Mouse (Mus musculus): ENCODE results near the gene Tmcc1.
A peak's percentile ranks its signal among the peaks of the same experiment; 100 is the strongest.
"Not testable (repeated sequence)": the region's sequence is repeated elsewhere in the genome, so short reads cannot be mapped to it uniquely, and the experiment has no call there.

Tmcc1 gene

DNA sequence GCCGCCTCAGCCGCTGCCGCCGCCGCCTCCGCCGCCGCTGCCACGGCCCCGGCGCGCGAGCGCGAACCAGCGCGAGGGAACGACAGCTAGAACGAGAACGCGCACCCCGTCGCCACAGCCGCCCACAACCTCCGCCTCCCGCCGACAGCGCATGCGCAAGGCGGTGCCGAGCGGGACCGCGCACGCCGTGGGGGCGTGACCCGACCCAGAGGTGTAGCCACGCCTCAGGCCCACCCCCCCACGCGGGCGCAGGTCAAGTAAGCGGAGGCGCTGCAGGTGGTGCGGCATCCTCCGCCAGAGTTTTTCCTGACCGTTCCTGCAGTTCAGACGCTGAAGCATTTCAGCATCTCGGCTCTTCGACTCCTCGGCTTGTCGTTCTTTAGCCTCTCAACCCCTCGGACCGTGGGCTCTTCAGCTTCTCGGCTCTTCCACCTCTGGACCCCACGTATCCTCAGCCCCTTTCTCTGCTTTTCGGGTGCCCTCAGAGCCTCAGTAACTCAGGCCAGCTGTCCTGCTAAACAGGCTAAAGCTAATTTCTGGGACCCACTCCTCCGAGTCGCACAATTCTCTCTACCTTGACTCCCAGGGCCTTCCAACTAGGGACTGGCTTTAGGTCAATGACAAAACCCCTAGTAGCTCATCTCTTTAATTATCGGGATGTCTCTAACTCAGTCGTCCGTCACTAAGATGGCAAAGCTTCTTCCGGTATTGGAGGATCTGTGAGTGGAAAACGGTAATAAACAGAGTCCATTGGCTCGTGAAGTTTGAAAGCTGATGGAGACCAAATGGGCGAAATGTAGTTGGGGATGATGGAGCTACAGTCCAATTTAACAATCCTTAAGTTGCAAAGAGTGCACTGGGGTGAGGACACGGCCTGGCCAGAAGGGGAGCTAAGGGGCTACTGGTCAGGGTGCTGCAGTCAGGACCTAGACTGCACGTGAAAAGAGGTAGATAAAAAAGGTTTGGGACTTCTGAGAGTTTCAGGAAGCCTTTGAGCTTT is at the start of gene Tmcc1:
Gene Tmcc1, minus strand, starts transcription at position 93 of the 1,000 bp plus-strand sequence.
- peak; percentile 97 for DNase-seq (ENCODE audit: low read depth, low spot score)

DNA sequence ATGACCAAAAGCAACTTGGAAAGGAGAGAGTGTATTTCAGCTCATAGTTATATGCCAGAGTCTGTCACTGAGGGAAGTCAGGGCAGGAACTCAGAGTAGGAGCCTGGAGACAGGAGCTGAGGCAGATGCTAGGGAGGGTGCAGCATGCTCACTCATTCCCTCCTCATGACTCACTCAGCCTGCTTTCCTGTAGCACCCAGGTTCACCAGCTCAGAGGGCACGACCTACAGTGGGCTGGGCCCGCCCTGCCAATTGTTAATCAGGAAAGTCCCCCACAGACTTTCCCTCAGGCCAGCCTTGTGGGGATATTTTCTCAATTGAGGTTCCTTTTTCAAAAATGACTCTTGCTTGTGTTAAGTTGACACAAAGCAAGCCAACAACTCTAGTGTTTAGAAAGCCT is 47.1 kb upstream of the Tmcc1 start:
- DNase-seq (ENCODE audit: low read depth, low spot score): no peak

DNA sequence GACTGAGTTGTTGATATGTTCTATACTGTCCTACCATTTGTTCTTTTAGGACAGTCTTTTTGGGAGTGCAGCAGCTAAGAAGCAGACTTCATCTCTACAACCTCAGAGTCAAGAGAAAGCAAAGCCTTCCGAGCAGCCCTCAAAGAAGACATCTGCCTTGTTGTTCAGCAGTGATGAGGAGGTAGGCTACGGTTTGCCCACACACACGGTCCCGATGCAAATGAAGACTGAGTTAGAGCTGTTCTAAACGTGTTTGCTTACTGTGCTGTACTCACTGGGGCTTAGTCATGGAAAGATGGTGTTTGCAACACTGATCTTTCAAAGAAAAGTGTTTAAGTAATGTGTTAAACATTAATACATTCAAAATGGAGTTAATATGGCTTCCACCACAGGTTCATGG is 44.8 kb upstream of the Tmcc1 start:
- DNase-seq (ENCODE audit: low read depth, low spot score): no peak

DNA sequence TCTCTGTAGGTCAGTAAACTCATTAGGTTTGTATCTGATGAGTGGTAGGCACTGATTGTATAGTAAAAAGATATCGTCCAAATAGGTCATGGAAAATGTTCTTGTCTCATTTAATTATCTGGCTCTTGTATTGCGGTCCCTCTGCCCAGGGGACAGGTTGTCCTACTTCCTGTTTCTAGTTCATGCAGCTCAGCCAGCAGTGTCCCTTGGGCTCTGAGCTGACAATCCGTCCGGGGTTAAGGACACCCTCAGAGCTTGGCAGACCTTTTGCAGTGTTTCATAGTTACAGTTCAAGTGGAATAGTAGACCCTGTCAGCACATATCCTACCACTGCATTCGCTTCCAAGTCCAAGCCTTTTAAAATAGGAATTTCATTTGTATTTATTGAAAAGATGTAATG is 42.0 kb upstream of the Tmcc1 start:
- DNase-seq (ENCODE audit: low read depth, low spot score): no peak

DNA sequence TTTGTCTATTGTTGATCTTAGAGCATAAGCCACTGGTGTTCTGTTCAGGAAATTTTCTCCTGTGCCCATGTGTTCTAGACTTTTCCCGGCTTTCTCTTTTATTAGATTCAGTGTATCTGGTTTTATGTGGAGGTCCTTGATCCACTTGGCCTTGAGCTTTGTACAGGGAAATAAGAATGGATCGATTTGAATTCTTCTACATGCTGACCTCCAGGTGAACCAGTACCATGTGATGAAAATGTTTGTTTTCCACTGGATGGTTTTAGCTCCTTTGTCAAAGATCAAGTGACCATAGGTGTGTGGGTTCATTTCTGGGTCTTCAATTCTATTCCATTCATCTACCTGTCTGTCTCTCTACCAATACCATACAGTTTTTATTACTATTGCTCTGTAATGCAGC is 41.5 kb upstream of the Tmcc1 start:
- DNase-seq (ENCODE audit: low read depth, low spot score): not testable (repeated sequence)

DNA sequence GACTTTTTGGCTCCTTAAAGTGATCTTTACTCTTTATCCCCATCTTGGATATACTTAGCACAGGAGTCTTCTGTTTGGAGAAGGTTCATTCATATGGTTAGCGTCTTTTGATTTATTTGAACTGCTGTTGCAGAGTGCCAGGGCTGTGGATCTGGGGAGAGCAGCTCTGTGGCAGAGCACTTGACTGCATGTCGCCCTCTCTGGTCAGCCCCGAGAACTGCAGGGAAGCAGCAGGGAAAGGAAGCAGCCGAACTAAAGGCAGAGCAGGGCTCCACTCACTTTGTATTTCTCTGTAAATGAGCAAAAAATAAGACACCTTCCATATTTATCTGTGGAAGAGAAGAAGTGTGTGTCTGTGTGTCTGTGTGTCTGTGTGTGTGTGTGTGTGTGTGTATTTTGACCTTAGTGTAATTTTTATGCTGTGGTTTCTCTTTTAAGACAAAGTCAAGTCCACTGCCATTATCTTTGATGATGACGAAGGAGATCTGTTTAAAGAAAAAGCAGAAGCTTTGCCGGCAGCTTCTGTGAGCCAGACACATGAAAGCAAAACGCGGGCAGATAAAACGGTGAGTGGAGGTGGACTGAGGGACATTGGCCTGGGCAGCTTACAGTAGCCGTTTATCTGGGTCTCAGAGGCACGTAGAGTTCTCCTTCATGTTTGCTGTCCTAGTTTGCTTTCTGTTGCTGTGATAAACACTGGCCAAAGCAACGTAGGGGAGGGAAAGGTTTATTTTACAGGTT is 35.7 kb upstream of the Tmcc1 start:
- DNase-seq (ENCODE audit: low read depth, low spot score): peak; percentile 46

DNA sequence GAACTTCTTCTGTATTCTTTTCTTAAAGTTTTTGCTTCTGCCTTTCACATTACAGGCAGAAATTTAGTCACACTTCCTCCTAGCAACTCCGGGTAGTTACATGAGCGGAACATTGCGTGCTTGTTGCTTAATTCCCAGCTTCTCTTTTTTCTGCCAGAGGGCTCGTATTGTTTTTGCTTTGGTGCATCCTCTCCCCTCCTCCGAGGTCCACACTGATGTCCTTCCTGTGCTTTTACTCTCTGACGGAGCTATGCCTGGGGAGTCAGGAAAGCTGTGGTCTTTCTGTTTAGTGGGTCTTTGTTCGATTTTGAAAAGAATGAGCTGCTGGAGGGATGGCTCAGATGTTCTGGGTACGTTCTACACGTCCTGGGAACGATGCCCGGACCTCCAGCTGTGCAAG is 34.5 kb upstream of the Tmcc1 start:
- DNase-seq (ENCODE audit: low read depth, low spot score): no peak

DNA sequence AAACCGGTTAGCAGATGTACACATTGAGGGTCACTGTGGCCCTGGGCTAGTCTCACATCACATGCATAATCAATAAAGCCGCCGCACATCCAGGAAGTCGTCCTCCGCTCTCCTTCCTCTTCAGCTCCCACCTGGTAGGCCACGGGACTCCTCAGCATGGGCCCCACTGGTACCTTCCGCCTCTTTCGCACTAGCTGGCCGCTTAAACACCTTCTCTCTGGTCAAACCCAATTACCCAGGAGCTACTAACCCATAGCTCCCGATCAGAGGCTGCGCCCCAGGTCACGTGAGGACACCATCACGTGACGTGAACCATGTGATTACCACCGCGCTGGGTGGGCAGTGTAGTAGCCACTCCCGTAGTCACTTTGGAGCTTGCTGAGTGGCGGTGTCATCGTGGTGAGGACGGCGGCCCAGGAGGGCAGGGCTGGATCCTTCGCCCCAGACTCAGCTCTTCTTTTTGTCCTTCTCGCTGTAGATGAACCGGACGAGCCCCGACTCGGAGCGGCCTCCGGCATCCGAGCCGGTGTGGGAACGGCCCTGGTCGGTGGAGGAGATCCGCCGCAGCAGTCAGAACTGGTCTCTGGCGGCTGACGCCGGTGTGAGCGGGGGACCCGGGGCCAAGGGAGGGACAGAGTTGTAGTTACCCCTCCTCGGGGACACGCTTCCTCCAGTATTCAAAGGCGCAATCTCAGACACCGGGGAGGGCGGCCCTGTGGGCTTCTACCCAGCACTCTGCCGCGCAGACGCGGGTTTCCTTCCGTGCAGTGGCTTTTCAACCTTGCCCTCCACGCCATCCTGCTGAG is 14.6 kb upstream of the Tmcc1 start, which contains the start of gene Washc2:
Gene Washc2, plus strand, starts transcription at position 310 of the 806 bp plus-strand sequence.
- peak; percentile 98 for DNase-seq (ENCODE audit: low read depth, low spot score)

DNA sequence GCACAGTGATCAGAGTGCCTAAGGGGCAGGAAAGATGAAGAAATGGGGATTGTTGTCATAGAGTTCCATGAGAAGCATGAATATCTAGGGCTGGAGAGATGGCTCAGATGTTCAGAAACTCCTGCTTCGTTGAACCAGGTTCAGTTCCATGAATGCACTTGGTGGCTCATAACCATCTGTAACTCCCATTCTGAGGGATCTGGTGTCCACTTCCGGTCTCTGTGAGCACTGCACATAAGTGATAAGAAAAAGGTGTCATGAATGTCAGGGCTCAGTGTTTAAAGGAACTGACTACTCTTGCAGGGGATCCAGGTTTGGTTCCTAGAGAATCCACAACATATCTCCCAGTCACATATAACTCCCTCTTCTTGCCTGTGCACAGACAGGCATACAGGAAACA is 6.4 kb upstream of the Tmcc1 start:
- DNase-seq (ENCODE audit: low read depth, low spot score): no peak

DNA sequence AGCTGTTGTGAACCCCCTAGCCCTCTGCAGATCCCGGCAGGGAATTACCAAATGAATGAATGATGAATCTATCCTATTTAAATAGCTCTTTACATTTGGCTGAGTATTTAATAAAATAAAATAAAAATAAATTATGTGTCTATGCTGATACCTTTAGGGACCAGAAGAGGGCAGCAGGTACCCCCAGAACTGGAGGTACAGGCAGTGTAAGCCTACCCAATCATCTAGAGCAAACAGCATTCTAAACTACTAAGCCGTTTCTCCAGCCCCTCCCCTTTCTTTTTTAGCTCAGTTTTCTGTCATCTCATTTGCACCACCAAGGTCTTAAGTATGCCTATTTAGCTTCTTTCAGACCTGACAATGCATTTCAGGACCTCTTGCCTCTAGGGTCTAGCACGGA is 4.9 kb upstream of the Tmcc1 start:
- DNase-seq (ENCODE audit: low read depth, low spot score): peak; percentile 26

DNA sequence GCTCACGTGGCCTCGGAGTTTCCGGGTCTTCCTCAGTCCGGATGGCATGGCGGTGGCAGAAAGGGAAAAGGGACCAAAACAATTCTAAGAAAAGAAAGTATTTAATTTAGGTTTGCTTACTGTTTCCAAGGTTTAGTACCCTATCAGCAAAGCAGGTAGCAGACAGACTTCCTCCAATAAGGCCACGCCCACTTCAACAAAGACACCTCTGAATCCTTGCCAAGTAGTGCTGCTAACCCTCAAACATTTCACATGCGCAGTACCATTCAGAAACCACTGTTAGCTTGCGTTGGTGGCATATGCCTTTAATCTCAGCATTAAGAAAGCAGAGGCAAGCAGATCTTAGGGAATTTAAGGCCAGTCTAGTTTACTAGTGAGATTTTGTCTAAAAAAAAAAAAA is 2.5 kb upstream of the Tmcc1 start:
- DNase-seq (ENCODE audit: low read depth, low spot score): no peak

DNA sequence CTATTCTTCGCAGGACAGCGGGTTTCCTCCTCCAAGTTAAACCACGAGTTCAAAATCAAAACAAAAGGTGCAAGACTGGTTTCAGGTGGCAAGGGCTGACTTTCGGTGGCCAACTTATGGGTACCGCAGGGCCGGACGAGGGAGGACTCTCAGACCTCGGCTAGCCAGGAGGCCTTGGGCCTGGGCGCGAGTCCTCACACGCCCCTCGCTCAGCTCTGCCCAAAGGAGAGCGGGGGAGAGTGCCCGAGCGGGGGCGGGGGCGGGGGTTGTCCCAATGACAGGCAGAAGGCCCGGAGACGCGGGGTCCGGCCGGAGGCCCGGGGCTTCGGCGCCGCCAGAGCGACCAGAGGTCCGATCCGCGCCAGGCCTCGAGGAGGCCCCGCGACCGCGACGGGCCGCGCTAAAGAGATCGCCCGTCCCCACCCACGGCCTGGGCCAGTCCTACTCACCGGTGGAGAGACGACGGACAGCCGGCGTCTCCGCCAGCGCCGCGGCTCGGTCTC is 426 bp downstream of the Tmcc1 start:
- peak; percentile 25 for DNase-seq (ENCODE audit: low read depth, low spot score)

DNA sequence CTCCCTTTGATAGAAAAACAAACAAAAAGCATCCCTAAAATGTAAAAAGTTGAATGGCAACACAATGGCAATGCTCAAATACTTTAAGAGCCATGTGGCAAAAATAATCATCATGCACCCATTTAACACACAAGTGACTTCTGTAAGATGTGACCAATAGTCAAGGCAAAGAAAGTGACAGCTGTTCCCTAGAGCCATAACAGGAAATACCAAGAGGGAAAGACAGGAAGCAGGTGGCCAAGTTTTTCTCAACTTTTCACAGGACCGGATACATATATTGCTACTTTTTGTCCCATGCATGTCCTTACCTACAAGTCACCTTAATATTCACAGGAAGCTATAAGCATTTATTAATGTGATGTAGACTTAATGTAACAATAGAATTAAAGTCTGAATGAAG is 3.9 kb downstream of the Tmcc1 start:
- DNase-seq (ENCODE audit: low read depth, low spot score): peak; percentile 4

DNA sequence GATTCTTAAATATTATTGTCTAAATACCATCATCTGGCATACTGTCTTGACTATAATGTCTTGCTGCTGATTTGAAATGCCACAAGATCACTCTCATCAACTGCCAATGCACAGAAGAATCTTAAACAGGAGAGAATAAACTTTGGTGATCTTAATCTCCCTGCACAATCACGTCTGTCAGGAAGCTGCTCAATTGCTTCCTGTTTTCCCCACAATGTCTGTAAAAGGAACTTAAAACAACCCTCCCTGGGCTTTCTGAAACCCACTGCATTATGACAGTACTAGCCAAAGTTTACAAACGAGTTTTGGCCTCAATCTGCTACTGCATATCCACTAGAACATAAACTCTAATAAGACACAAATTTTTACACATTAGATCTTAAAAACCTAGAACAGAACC is 6.8 kb downstream of the Tmcc1 start:
- DNase-seq (ENCODE audit: low read depth, low spot score): no peak

DNA sequence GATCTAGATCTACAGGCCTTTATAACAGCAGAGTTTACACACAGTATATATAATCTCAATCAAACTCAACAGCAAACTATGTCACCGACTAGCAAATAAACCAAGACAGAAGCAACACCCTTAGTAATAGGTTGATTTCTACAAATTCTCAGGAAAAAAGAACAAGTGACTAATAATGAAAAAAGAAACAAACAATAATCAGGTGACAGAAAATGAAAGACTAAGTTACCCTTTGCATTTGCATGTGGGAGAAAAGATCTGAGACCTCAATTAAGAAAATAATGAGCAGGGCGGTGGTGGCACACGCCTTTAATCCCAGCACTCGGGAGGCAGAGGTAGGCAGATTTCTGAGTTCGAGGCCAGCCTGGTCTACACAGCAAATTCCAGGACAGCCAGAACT is 9.8 kb downstream of the Tmcc1 start:
- no peak for DNase-seq (ENCODE audit: low read depth, low spot score)

DNA sequence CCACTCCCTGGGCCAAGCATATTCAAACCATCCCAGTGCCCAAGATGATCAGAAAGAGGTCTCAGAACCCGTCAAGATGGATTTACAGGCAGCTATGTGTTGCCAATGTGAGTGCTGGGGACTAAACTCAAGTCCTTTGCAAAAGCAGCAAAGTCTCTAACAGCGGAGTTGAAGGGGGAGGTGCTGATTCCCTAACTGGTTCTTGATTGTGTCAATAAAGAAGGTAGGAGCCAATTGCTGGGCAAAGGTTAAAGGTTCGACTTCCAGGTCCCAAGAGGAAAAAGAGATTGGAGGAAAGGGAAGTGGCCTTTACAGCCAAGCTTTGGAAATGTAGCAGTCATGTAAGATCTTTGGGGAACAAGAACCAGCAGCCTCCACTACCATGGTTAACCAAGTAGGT is 12.6 kb downstream of the Tmcc1 start:
- no peak for DNase-seq (ENCODE audit: low read depth, low spot score)

DNA sequence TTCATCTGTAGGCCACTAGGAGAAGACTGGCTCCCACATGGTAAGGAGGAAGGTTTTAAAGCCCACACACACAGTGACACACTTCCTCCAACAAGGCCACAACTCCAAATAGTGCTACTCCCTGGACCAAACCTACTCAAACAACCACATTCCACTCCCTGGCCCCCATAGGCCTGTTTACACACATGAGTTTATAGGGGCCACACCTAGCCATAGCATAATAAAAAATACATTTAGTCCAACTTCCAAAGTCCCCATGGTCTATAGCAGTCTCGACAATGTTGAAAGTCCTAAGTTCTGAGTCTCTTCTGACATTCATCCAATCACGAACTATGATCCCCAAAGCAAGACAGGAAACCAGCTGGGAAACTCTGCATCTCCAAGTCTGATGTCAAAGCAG is 14.9 kb downstream of the Tmcc1 start:
- no peak for DNase-seq (ENCODE audit: low read depth, low spot score)

DNA sequence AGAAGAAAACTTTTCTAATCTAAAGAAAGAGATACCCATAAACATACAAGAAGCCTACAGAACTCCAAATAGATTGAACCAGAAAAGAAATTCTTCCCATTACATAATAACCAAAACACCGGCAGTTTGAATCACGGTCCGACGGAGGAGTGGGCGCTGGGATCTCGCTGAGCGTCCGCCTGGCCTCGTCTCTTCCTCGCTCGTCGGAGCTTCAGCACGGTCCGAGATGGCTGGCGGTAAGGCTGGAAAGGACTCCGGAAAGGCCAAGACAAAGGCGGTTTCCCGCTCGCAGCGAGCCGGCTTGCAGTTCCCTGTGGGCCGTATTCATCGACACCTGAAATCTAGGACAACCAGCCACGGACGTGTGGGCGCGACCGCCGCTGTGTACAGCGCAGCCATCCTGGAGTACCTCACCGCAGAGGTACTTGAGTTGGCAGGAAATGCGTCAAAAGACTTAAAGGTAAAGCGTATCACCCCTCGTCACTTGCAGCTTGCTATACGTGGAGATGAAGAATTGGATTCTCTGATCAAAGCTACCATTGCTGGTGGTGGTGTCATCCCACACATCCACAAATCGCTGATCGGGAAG is 19.7 kb downstream of the Tmcc1 start:
- not testable (repeated sequence) for DNase-seq (ENCODE audit: low read depth, low spot score)

DNA sequence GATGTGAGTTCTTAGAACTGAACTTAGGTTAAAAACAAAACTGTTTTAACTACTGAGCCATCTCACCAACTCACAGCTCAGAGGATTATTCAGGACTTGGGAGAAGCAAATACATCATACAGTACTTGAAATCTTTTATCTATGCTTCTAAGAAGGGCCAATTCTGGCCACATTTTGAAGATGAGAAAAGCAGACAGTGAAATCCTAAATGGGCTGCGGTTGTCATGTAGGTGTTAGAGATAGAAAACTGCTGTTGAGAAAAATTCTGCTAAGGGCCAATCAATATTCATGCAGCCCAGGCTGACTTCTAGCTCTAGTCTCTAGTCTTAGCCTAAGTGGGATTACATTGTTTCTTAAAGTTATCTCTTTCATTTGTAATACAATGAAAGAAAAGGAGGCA is 26.9 kb downstream of the Tmcc1 start:
- DNase-seq (ENCODE audit: low read depth, low spot score): no peak

DNA sequence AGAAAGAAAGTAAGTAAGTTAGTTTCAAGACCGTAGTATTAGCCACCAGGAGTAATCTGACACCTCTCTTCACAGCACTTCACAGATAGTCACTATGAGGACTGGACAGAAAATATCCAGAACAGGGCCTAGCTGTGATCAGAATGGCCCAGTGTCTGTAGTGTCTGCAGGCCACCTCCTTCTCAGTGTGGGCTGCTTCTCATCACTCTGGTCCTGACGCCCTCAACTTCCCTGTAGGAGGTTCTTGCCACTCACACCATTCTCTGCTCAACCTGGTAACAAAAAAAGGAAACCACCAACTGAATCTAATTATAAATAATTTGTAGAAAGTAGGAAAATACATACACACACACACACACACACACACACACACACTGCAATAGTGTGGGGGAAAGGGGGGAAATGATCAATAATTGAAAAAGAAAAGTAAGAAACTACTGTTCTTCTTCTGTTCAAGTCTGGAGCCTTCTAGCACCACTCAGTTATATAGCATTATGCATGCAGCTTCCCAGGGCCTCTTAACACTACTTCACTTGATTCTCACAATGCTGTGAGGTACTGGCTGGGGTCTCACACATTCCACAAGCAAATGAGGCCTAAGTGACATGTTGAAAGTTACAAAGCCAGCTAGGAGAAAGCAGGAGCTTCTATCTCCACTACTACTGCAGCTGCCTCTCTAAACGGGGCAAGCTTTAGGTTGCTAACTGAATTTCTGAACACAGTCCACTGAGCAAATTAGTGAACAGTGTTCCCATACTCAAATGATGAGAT is 38.2 kb downstream of the Tmcc1 start:
- DNase-seq (ENCODE audit: low read depth, low spot score): no peak

Measured in forelimb bud, embryonic 11.5 days (tissue).